Mouse (Mus musculus) kidney, adult 2 months (tissue): ENCODE data around the gene Nkd1.

Experiments
- CTCF ChIP-seq: fragments of 200-500 bp; conservative IDR thresholded peaks from 2 replicates; pipeline ENCODE4 v1.5.1; 2011; ENCODE audit warnings: low read depth, mild to moderate bottlenecking, control low read depth, low read length, moderate library complexity, mixed read lengths; ENCODE audit not compliant: insufficient read depth, insufficient read length
- POLR2A ChIP-seq: fragments of 200-500 bp; IDR thresholded peaks from one replicate; pipeline ENCODE4 v1.6.1; 2011; ENCODE audit warnings: low read depth, low read length, control low read depth

DNA sequence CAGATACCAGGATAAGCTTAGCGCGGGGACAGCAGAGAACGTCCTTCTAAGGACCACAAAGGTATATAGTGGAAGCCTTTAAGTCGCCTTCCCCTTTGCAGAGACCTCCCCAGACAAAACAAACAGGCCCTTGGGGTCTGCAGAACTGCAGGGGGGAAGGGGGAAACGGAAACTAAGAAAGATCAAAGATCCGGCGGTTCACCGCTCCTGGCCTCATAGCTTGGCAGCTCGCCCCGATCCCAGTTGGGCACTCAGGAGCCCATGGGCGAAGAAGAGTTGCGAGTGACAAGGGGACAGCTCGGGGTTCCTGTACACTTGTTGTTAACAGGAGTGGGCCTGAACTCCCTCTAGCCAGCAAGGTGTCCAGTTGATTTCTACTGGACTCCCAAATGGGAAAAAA lies 773 bp upstream of the Nkd1 start:
- TF ChIP-seq POLR2A (no peak), CTCF (no peak)
